Mouse (Mus musculus) liver, embryonic 14.5 days (tissue): ENCODE results near the gene Larp1b. TPM values are rescaled to one million over a fixed set of nuclear protein-coding genes. Genes with fewer than 3 reads are reported as not detected.

Experiments used
- ATAC-seq: fragments of 200-750 bp; cut with Nextera tagmentation; 2 replicates; pipeline ENCODE4 v1.8.0; 2017; ENCODE audit warnings: moderate number of reproducible peaks, mild to moderate bottlenecking, moderate library complexity; ENCODE audit not compliant: insufficient read depth
- DNase-seq, 3 experiments: peaks; one replicate each; pipeline ENCODE4 v3.0.0-alpha.2; 2012 to 2013; ENCODE audit warnings: low read depth in 3 of 3, low spot score in 3 of 3
- H3K27ac ChIP-seq: fragments of 300-500 bp; sonication (generic); 2 replicates; pipeline ENCODE4 v1.5.1; 2014; ENCODE audit warnings: moderate library complexity, mild to moderate bottlenecking, control low read depth, inconsistent platforms
- H3K27me3 ChIP-seq: fragments of 300-500 bp; sonication (generic); 2 replicates; pipeline ENCODE4 v1.6.1; 2014; ENCODE audit warnings: mild to moderate bottlenecking, low read length, moderate library complexity; ENCODE audit not compliant: control insufficient read depth, insufficient read depth
- H3K36me3 ChIP-seq: fragments of 300-500 bp; sonication (generic); replicated peaks from 2 replicates; pipeline ENCODE4 v1.6.1; 2014; ENCODE audit warnings: low read depth; ENCODE audit not compliant: control insufficient read depth, insufficient read depth
- H3K4me1 ChIP-seq, 2 experiments: fragments of 200-500 bp in 1 of 2; fragments of 300-500 bp in 1 of 2; sonication (generic) in 1 of 2; replicated peaks; 2 replicates each; pipeline ENCODE4 v1.6.1; 2012 to 2014; ENCODE audit warnings: antibody characterized with exemption in 1 of 2, inconsistent platforms in 1 of 2, low read length in 1 of 2; ENCODE audit not compliant: control insufficient read depth in 2 of 2, insufficient read depth in 2 of 2
- H3K4me2 ChIP-seq: fragments of 300-500 bp; sonication (generic); 2 replicates; pipeline ENCODE4 v1.6.1; 2014; ENCODE audit warnings: low read depth, mild to moderate bottlenecking, control low read depth, moderate library complexity
- H3K4me3 ChIP-seq, 2 experiments: fragments of 200-500 bp in 1 of 2; fragments of 300-500 bp in 1 of 2; sonication (generic) in 1 of 2; 2 replicates each; pipeline ENCODE4 v1.5.1; 2012 to 2014; ENCODE audit warnings: low read depth in 2 of 2, low read length in 2 of 2, mild to moderate bottlenecking in 2 of 2, control low read depth in 1 of 2, inconsistent platforms in 1 of 2, moderate library complexity in 1 of 2; ENCODE audit not compliant: insufficient read depth in 1 of 2
- H3K9ac ChIP-seq: fragments of 300-500 bp; sonication (generic); replicated peaks from 2 replicates; pipeline ENCODE4 v1.6.1; 2014; ENCODE audit warnings: mild to moderate bottlenecking, control low read depth, moderate library complexity
- H3K9me3 ChIP-seq: fragments of 300-500 bp; sonication (generic); 2 replicates; pipeline ENCODE4 v1.6.1; 2016; ENCODE audit warnings: low read length, mixed read lengths; ENCODE audit not compliant: control insufficient read depth
- CTCF ChIP-seq: IDR thresholded peaks from 2 replicates; pipeline ENCODE4 v1.5.1; 2016; ENCODE audit warnings: antibody characterized with exemption, low read depth, control low read depth
- EP300 ChIP-seq: IDR thresholded peaks from 2 replicates; pipeline ENCODE4 v1.6.1; 2016; ENCODE audit warnings: antibody characterized with exemption, low read depth
- WGBS: fragments of 180-500 bp; shearing (Covaris S2); extraction: QIAGEN DNeasy Blood & Tissue Kit; methylation state at CpG from one replicate; pipeline ENCODE4 v1.1.7; 2014; ENCODE audit not compliant: insufficient replicate concordance; 5-methylcytosine and 5-hydroxymethylcytosine counted together
- polyA plus RNA-seq, 2 experiments: library from polyadenylated mRNA; depleted of rRNA in 1 of 2; stranded (reverse) in 1 of 2; unstranded in 1 of 2; fragments of >200 nt; fragmentation: Nextera tagmentation in 1 of 2; extraction: Ambion mirVana in 1 of 2; gene quantifications; 2 replicates each; pipeline versions ENCODE4 v1.2.1 to v1.2.3; 2012 to 2014

Larp1b gene
- polyA plus RNA-seq, 2 experiments = 7.5 to 9.0 TPM

GRCm38 (mm10) chr3:40995161-40995560, 45.5 kb downstream of the Larp1b start:
- no peaks in the 10 kb centered on the region for H3K9me3 ChIP-seq
- H3K27me3 ChIP-seq = no peaks in the 10 kb centered on the region
- no peak overlapping the region for H3K27ac ChIP-seq
- H3K4me3 ChIP-seq = no peak overlapping the region
- TF ChIP-seq CTCF (no peak), EP300 (no peak)
- H3K9ac ChIP-seq = no peak overlapping the region
- DNase-seq = no peak
- no peak overlapping the region for H3K4me2 ChIP-seq
- no peaks in the 10 kb centered on the region for H3K36me3 ChIP-seq
- no peaks in the 10 kb centered on the region for H3K4me1 ChIP-seq
- ATAC-seq = no peak
- WGBS = 66% methylated on average over 1 of the region's 1 CpGs

GRCm38 (mm10) chr3:41009315-41009714, 59.7 kb downstream of the Larp1b start:
- H3K27ac ChIP-seq = no peak overlapping the region
- TF ChIP-seq CTCF (no peak), EP300 (no peak)
- 68% methylated on average over 8 of the region's 8 CpGs for WGBS
- peaks cover 0 to 3% of the 10 kb centered on the region in 2 experiments; a peak in 2 of 4 replicates for H3K4me1 ChIP-seq
- no peaks in the 10 kb centered on the region for H3K9me3 ChIP-seq
- H3K4me2 ChIP-seq = no peak overlapping the region
- no peak overlapping the region for H3K9ac ChIP-seq
- no peak overlapping the region for H3K4me3 ChIP-seq
- DNase-seq (no peak), ATAC-seq (no peak)
- H3K36me3 ChIP-seq = no peaks in the 10 kb centered on the region
- H3K27me3 ChIP-seq = no peaks in the 10 kb centered on the region

GRCm38 (mm10) chr3:41009990-41010389, 60.4 kb downstream of the Larp1b start:
- H3K4me3 ChIP-seq = no peak overlapping the region
- peaks cover 0 to 3% of the 10 kb centered on the region in 2 experiments; a peak in 2 of 4 replicates for H3K4me1 ChIP-seq
- TF ChIP-seq CTCF = no peak
- no peak for TF ChIP-seq EP300
- ATAC-seq = no peak
- no peak for DNase-seq
- no peak overlapping the region for H3K9ac ChIP-seq
- no peaks in the 10 kb centered on the region for H3K9me3 ChIP-seq
- WGBS = 63% methylated on average over 3 of the region's 3 CpGs
- no peaks in the 10 kb centered on the region for H3K27me3 ChIP-seq
- H3K27ac ChIP-seq = no peak overlapping the region
- H3K36me3 ChIP-seq = no peaks in the 10 kb centered on the region
- no peak overlapping the region for H3K4me2 ChIP-seq

GRCm38 (mm10) chr3:41010701-41011100, 61.1 kb downstream of the Larp1b start:
- H3K36me3 ChIP-seq = no peaks in the 10 kb centered on the region
- H3K9me3 ChIP-seq = no peaks in the 10 kb centered on the region
- 66% methylated on average over 6 of the region's 6 CpGs for WGBS
- H3K27ac ChIP-seq = no peak overlapping the region
- H3K4me2 ChIP-seq = no peak overlapping the region
- DNase-seq (no peak), ATAC-seq (no peak)
- H3K9ac ChIP-seq = no peak overlapping the region
- H3K27me3 ChIP-seq = no peaks in the 10 kb centered on the region
- H3K4me1 ChIP-seq = peaks cover 0 to 3% of the 10 kb centered on the region in 2 experiments; a peak in 2 of 4 replicates
- no peak overlapping the region for H3K4me3 ChIP-seq
- TF ChIP-seq EP300 (no peak), CTCF (no peak)

GRCm38 (mm10) chr3:41012451-41012850, 62.8 kb downstream of the Larp1b start:
- no peak for TF ChIP-seq CTCF
- TF ChIP-seq EP300 = no peak
- Histone ChIP-seq H3K27me3 (no peaks in the 10 kb centered on the region), H3K4me1 (peaks cover 0 to 3% of the 10 kb centered on the region in 2 experiments; a peak in 2 of 4 replicates), H3K9me3 (no peaks in the 10 kb centered on the region), H3K27ac (no peak overlapping the region), H3K9ac (no peak overlapping the region), H3K4me2 (no peak overlapping the region), H3K4me3 (no peak overlapping the region), H3K36me3 (no peaks in the 10 kb centered on the region)
- DNase-seq (no peak), ATAC-seq (no peak)
- 84% methylated on average over 7 of the region's 7 CpGs for WGBS
